Mouse (Mus musculus): ENCODE measurements around the gene Hpgds. TPM values are rescaled to one million over a fixed set of nuclear protein-coding genes. Genes with fewer than 3 reads are reported as not detected.

Hpgds gene
- polyA plus RNA-seq, 1 experiment from 2014 or later: 2.8 TPM

DNA sequence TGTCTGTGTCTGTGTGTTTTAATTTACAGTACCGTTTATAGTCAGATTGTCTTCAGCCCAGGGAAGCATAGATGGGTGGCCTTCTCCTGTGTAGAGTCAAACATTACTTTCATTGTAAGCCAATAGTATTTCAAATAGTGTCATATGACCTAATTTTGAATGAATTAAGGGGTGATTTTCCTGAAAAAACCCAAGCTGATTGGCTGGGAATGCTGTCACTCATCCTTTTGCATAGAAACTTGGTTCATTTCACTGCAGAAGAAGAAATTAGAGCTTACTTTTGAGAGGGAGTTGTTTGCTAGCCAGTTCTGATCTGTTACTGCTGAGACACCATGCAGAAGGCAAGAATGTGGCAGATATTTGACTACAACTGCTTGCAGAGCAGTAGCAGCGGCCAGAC, 69.5 kb downstream of the Hpgds start:
- ATAC-seq (ENCODE audit: low read depth): no peak
- H3K4me1 ChIP-seq (ENCODE audit: control insufficient read depth, low read depth, low read length): no peaks in the 10 kb centered on the region
- no peak overlapping the region for H3K9ac ChIP-seq (ENCODE audit: low read depth, low read length)
- no peak overlapping the region for H3K4me2 ChIP-seq (ENCODE audit: low read depth, low read length)
- no peaks in the 10 kb centered on the region for H3K9me3 ChIP-seq (replicated peaks; ENCODE audit: control insufficient read depth, low read length)
- H3K27me3 ChIP-seq (ENCODE audit: control insufficient read depth, insufficient read depth, low read depth, low read length): no peaks in the 10 kb centered on the region
- no peak overlapping the region for H3K27ac ChIP-seq (ENCODE audit: low read length)
- no peak overlapping the region for H3K4me3 ChIP-seq (ENCODE audit: low read depth, low read length)
- WGBS (ENCODE audit: insufficient replicate concordance): 87% methylated on average over 2 of the region's 2 CpGs
- H3K36me3 ChIP-seq (ENCODE audit: control insufficient read depth, insufficient read depth): peaks cover 10% of the 10 kb centered on the region; the same call in 1 of the 2 replicates

Other genes starting within 250 kb of the Hpgds start
- 13.7 and 14.4 TPM in 2 replicates for gene Smarcad1, start 102.3 kb downstream of the Hpgds start, polyA plus RNA-seq (2015; fragmentation: Nextera tagmentation; extraction: Ambion mirVana)
- gene C130060K24Rik, start 236.2 kb upstream of the Hpgds start, polyA plus RNA-seq (2015; fragmentation: Nextera tagmentation; extraction: Ambion mirVana): not detected in 2 replicates

All from liver, embryonic 16.5 days (tissue).